Mouse (Mus musculus): ENCODE data around the gene Mtfmt. TPM values are rescaled to one million over a fixed set of nuclear protein-coding genes. Genes with fewer than 3 reads are reported as not detected.

Gene Mtfmt
- total RNA-seq, 2 experiments from 2014 or later: 7.1 to 7.5 TPM

GRCm38 (mm10) chr9:65492851-65493250, 57.3 kb downstream of the Mtfmt start:
- no peak for DNase-seq
- intact Hi-C loops (cut with DNase I): no loop called here

GRCm38 (mm10) chr9:65502146-65502545, 66.6 kb downstream of the Mtfmt start:
- no peak for DNase-seq
- intact Hi-C loops (cut with DNase I): no loop called here

Other genes with a start within 250 kb of the Mtfmt start
- 1 to 10 TPM; 3.8 to 4.1 TPM for gene Parp16, start 240.4 kb upstream of the Mtfmt start, total RNA-seq (2021)
- gene Cilp, start 170.6 kb upstream of the Mtfmt start, total RNA-seq (2021): 1 to 10 TPM; 3.9 to 5.6 TPM
- gene Clpx, start 141.5 kb upstream of the Mtfmt start, total RNA-seq (2021): 100 to 1,000 TPM; 127 to 134 TPM
- 10 to 100 TPM; 13.4 to 14.7 TPM for gene Pdcd7, start 89.7 kb upstream of the Mtfmt start, total RNA-seq (2021)
- gene Ubap1l, start 74.7 kb upstream of the Mtfmt start, total RNA-seq (2021): under 1 TPM in 1 of 2 experiments, not detected in 1; 0.25 TPM
- 1 to 10 TPM; 2.2 to 2.4 TPM for gene Kbtbd13, start 44.1 kb upstream of the Mtfmt start, total RNA-seq (2021)
- gene Rasl12, start 37.3 kb upstream of the Mtfmt start, total RNA-seq (2021): 1 to 10 TPM; 8.4 to 9.2 TPM
- gene Slc51b, start 12.8 kb upstream of the Mtfmt start, total RNA-seq (2021): not detected
- 10 to 100 TPM; 11.3 to 16.0 TPM for gene Spg21, start 25.2 kb downstream of the Mtfmt start, total RNA-seq (2021)
- gene Ankdd1a, start 84.4 kb downstream of the Mtfmt start, total RNA-seq (2021): not detected
- 10 to 100 TPM; 13.3 to 15.3 TPM for gene Plekho2, start 144.3 kb downstream of the Mtfmt start, total RNA-seq (2021)
- gene Pif1, start 151.4 kb downstream of the Mtfmt start, total RNA-seq (2021): under 1 TPM; 0.30 to 0.61 TPM
- gene Rbpms2, start 193.9 kb downstream of the Mtfmt start, total RNA-seq (2021): 10 to 100 TPM; 35.7 to 37.9 TPM
- 100 to 1,000 TPM; 225 to 237 TPM for gene Oaz2, start 232.2 kb downstream of the Mtfmt start, total RNA-seq (2021)

Data from heart, postnatal 36 days (tissue).